Mouse (Mus musculus): ENCODE data around the gene Pofut1. TPM values are rescaled to one million over a fixed set of nuclear protein-coding genes. Genes with fewer than 3 reads are reported as not detected.
"Not testable (repeated sequence)": the region's sequence is repeated elsewhere in the genome, so short reads cannot be mapped to it uniquely, and the experiment has no call there.

Pofut1 gene
- polyA plus RNA-seq, 1 experiment, result 17.5 TPM

DNA sequence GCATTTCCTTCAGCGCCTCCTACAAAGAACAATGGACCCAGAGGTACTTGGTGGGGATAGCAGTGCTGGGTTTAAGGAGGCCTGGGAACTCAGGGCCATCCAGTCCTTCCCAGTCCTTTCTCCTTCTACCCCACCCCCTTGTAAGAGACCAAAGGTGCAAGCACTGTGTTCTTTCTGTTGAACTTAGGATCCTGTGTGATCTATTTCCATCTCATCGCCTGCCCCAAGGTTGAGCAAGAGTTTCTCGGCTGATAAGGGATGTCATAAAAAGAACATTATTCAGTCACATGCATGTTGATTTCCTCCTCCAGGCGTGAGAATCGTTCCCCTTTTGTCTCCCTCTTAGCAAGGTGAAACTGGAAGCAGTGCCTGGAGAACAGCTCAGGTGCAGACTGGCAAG, 8.4 kb downstream of the Pofut1 start:
- DNase-seq, result no peak
- Histone ChIP-seq H3K27me3 (replicated peaks; ENCODE audit: control insufficient read depth, insufficient read depth, low read length) (no peaks in the 10 kb centered on the region), H3K4me1 (ENCODE audit: control insufficient read depth, insufficient read depth, low read length) (no peaks in the 10 kb centered on the region), H3K27ac (ENCODE audit: insufficient read depth, low read depth, low read length) (no peak overlapping the region), H3K36me3 (ENCODE audit: control insufficient read depth, insufficient read depth, low read length) (no peaks in the 10 kb centered on the region; the same call in none of the 2 replicates), H3K4me3 (ENCODE audit: insufficient read depth, low read depth, low read length) (no peak overlapping the region)
- WGBS, result 74% methylated on average over 5 of the region's 5 CpGs
- TF ChIP-seq CTCF (conservative IDR thresholded peaks at IDR 0.05; ENCODE audit: insufficient read depth, insufficient read length, low read depth, low read length) (no peak), POLR2A (IDR thresholded peaks at IDR 0.05; ENCODE audit: low read depth, low read length) (no peak)

DNA sequence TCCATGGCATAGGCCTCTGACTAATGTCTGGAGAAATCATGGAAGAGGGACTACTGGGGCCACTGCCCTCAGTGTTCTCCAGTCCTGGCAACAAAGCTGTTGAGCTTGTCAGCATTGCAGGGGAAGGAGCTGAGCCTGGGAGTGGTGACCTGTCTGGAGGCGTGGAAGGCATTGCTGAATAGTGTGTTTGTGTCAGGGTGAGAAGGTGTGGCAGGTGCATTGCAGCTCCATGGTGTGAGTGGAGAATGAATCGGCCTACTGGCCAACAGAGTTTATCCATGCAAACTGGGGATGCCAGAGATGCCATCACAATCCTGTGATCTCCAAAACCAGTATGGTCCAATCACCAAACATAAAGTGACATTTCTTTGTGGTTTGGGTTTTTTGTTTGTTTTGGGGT, 15.3 kb downstream of the Pofut1 start:
- no peak for DNase-seq
- Histone ChIP-seq H3K36me3 (ENCODE audit: control insufficient read depth, insufficient read depth, low read length) (no peaks in the 10 kb centered on the region), H3K27ac (ENCODE audit: insufficient read depth, low read depth, low read length) (no peak overlapping the region), H3K27me3 (replicated peaks; ENCODE audit: control insufficient read depth, insufficient read depth, low read length) (no peaks in the 10 kb centered on the region), H3K4me3 (ENCODE audit: insufficient read depth, low read depth, low read length) (no peak overlapping the region), H3K4me1 (ENCODE audit: control insufficient read depth, insufficient read depth, low read length) (no peaks in the 10 kb centered on the region)
- WGBS, result 85% methylated on average over 2 of the region's 2 CpGs
- no peak for TF ChIP-seq POLR2A (IDR thresholded peaks at IDR 0.05; ENCODE audit: low read depth, low read length)

DNA sequence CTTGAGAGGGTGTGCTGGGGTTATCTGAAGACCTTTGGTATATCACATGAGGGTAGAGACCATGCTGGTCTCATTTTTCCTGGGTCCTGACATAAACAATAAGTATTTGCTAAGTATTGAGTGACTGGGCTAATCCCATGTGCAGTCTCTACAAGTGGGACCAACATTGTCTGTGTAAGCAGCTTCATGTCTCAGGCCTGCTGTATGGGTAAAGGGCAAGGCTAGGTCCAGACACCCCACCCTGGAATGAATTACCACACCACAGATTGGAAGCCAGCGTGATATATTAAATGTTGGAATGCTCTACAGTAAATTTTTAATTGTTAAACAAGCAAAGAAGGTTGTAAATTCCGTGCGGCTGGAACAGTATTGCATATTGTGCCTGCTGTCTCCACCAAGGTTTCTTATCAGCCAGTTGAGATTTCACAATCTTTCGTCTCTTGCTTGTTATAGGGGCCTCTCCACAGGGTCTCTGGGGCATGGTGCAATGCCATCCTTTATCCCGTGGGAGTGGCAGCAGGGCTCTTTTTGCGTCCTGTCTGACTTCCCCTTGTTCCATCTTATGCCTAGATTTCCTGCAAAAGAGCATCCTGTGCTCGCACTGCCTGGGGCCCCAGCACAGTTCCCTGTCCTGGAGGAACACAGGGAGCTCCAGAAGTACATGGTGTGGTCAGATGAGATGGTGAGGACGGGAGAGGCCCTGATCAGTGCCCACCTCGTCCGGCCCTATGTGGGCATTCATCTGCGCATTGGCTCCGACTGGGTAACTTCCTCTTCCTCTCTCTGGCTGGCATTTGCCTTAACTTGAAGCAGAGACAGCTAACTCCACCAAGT, 17.9 kb downstream of the Pofut1 start:
- Histone ChIP-seq H3K4me1 (ENCODE audit: control insufficient read depth, insufficient read depth, low read length) (no peaks in the 10 kb centered on the region), H3K27me3 (replicated peaks; ENCODE audit: control insufficient read depth, insufficient read depth, low read length) (no peaks in the 10 kb centered on the region), H3K36me3 (ENCODE audit: control insufficient read depth, insufficient read depth, low read length) (no peaks in the 10 kb centered on the region), H3K27ac (ENCODE audit: insufficient read depth, low read depth, low read length) (no peak overlapping the region), H3K4me3 (ENCODE audit: insufficient read depth, low read depth, low read length) (no peak overlapping the region)
- WGBS, result 74% methylated on average over 12 of the region's 12 CpGs
- DNase-seq, result no peak
- no peak for TF ChIP-seq CTCF (conservative IDR thresholded peaks at IDR 0.05; ENCODE audit: insufficient read depth, insufficient read length, low read depth, low read length)
- no peak for TF ChIP-seq POLR2A (IDR thresholded peaks at IDR 0.05; ENCODE audit: low read depth, low read length)

DNA sequence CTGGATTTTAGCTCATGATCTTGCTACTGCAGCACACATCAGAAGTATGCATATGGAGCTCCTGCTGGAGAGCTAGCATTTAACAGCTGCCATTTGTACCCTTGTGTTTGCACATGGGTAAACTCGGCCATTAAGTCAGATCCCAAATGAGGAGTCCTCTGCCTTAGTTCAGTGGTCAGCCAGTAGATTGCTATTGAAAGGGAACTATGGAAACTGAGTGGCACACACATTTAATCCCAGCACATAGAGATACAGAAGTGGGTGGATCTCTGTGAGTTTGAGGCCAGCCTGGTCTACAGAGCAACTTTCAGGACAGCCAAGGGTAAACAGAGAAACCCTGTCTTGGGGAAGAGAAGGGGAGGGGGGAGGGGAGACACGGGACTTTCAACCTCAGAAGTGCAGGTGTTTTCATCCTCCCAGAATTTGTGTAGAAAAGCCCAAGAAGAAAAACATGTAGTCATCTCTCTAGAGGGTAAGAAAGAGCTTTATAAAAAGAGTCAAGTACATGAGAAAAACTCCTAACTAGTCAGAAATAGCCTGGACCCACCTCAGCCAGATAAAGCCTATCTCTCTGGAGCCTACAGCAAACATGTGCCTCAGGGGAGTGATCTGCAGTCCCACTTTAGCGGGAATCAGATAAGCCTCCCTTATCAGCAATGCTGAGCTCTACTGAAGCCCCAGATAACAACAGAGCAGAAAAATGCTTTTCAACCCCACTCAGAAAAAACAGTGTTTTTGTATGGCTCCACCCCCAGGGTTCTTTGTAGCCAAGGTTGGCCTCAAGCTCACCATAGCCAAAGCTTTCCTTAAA, 18.7 kb downstream of the Pofut1 start:
- H3K36me3 ChIP-seq (ENCODE audit: control insufficient read depth, insufficient read depth, low read length), result no peaks in the 10 kb centered on the region
- no peak for TF ChIP-seq CTCF (conservative IDR thresholded peaks at IDR 0.05; ENCODE audit: insufficient read depth, insufficient read length, low read depth, low read length)
- TF ChIP-seq POLR2A (IDR thresholded peaks at IDR 0.05; ENCODE audit: low read depth, low read length), result no peak
- no peak overlapping the region for H3K4me3 ChIP-seq (ENCODE audit: insufficient read depth, low read depth, low read length)
- 80% methylated on average over 3 of the region's 3 CpGs for WGBS
- DNase-seq, result no peak
- H3K4me1 ChIP-seq (ENCODE audit: control insufficient read depth, insufficient read depth, low read length), result no peaks in the 10 kb centered on the region
- no peaks in the 10 kb centered on the region for H3K27me3 ChIP-seq (replicated peaks; ENCODE audit: control insufficient read depth, insufficient read depth, low read length)
- H3K27ac ChIP-seq (ENCODE audit: insufficient read depth, low read depth, low read length), result no peak overlapping the region

DNA sequence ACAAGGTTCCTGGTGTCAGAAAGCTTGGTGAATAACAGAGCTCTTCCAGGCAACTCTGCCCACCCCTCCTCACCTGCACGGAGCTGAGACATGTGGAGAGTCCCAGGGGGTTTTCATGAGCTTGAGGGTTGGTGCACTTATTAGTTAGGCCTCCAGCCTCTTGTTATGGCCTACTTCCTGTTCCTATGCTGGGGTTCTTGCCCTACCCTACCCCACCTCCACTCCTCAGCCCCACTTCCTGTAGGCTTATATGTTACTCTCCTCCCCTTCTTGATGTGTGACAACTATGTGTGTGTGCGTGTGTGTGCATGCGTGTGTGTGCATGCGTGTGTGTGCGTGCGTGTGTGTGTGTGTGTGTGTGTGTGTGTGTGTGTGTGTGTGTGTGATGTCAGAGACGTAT, 21.7 kb downstream of the Pofut1 start:
- DNase-seq, result no peak
- 84% methylated on average over 7 of the region's 7 CpGs for WGBS
- H3K4me1 ChIP-seq (ENCODE audit: control insufficient read depth, insufficient read depth, low read length), result no peaks in the 10 kb centered on the region
- H3K4me3 ChIP-seq (ENCODE audit: insufficient read depth, low read depth, low read length), result no peak overlapping the region
- no peak overlapping the region for H3K27ac ChIP-seq (ENCODE audit: insufficient read depth, low read depth, low read length)
- no peaks in the 10 kb centered on the region for H3K27me3 ChIP-seq (replicated peaks; ENCODE audit: control insufficient read depth, insufficient read depth, low read length)
- peaks cover 1% of the 10 kb centered on the region; the same call in 1 of the 2 replicates for H3K36me3 ChIP-seq (ENCODE audit: control insufficient read depth, insufficient read depth, low read length)
- TF ChIP-seq CTCF (conservative IDR thresholded peaks at IDR 0.05; ENCODE audit: insufficient read depth, insufficient read length, low read depth, low read length), result no peak
- TF ChIP-seq POLR2A (IDR thresholded peaks at IDR 0.05; ENCODE audit: low read depth, low read length), result no peak

DNA sequence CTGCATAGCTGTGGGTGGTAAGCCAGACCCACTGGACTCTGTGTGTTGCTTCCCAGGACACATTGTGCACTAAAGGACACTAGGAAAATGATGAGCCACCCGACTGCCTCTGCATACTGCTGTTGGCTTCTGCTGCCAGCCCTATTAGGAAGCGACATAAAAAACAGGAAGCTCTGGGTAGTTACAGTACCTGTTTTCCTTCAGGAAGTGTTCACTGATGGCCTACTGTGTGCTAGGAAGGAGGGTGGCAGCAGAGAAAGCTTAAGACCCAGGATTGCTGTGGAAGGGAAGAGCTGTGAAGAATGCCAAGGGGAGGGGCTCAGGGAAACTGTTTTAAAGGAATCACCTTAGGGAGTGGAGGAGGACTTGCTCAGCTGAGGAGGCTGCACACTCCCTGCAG, 26.0 kb downstream of the Pofut1 start:
- no peaks in the 10 kb centered on the region for H3K27me3 ChIP-seq (replicated peaks; ENCODE audit: control insufficient read depth, insufficient read depth, low read length)
- no peaks in the 10 kb centered on the region for H3K4me1 ChIP-seq (ENCODE audit: control insufficient read depth, insufficient read depth, low read length)
- TF ChIP-seq POLR2A (IDR thresholded peaks at IDR 0.05; ENCODE audit: low read depth, low read length) (no peak), CTCF (conservative IDR thresholded peaks at IDR 0.05; ENCODE audit: insufficient read depth, insufficient read length, low read depth, low read length) (no peak)
- WGBS, result 75% methylated on average over 2 of the region's 2 CpGs
- H3K36me3 ChIP-seq (ENCODE audit: control insufficient read depth, insufficient read depth, low read length), result peaks cover 1% of the 10 kb centered on the region; the same call in 1 of the 2 replicates
- DNase-seq, result no peak
- H3K4me3 ChIP-seq (ENCODE audit: insufficient read depth, low read depth, low read length), result no peak overlapping the region
- H3K27ac ChIP-seq (ENCODE audit: insufficient read depth, low read depth, low read length), result no peak overlapping the region

DNA sequence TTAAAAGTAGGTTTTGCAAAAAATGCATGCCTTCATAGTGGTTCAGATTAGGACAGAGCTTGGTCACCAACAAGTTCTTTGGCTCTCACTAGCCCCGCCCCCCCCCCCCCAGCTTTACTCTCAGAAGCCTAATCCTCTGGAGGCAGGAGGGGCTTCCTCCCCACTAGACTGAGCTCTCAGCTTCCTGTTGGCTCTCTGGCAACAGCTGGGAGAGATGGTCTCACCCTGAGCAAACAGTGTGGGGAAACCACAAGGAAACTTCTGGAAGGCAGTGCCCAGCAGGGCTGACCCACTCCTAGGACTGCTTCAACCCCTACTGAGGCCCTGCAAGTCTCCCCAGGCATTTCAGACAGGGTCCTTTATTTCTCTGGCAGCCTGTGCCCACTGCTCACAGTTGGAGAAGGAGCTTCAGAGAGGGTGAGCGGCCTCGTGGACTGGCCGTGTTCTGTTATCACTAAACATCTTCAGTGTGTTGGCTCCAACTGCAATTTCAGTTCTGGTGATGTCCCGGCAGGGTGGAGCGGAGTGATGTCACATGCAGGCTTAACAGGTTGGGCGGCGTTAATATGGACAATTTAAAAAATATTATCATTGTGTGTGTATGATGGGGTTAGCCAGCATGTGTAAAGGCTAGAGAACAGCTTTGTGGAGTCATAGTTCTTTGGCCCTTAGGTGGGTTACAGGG, 29.0 kb downstream of the Pofut1 start:
- 69% methylated on average over 8 of the region's 8 CpGs for WGBS
- not testable (repeated sequence) for H3K36me3 ChIP-seq (ENCODE audit: control insufficient read depth, insufficient read depth, low read length); H3K4me1 ChIP-seq (ENCODE audit: control insufficient read depth, insufficient read depth, low read length); H3K27me3 ChIP-seq (replicated peaks; ENCODE audit: control insufficient read depth, insufficient read depth, low read length); H3K4me3 ChIP-seq (ENCODE audit: insufficient read depth, low read depth, low read length); DNase-seq; H3K27ac ChIP-seq (ENCODE audit: insufficient read depth, low read depth, low read length)

DNA sequence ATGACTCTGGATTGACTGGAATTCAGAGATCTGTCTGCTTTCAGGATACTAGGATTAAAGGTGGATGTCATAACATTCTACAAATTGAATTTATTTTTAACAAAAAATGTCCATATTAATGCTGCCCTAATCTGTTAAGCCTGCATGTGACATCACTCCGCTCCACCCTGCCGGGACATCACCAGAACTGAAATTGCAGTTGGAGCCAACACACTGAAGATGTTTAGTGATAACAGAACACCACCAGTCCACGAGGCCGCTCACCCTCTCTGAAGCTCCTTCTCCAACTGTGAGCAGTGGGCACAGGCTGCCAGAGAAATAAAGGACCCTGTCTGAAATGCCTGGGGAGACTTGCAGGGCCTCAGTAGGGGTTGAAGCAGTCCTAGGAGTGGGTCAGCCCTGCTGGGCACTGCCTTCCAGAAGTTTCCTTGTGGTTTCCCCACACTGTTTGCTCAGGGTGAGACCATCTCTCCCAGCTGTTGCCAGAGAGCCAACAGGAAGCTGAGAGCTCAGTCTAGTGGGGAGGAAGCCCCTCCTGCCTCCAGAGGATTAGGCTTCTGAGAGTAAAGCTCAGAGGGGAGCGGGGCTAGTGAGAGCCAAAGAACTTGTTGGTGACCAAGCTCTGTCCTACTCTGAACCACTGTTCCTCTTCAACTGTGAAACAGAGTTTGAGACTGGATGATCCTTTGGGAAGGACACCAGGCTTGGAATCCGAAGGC, 33.0 kb downstream of the Pofut1 start:
- not testable (repeated sequence) for H3K4me3 ChIP-seq (ENCODE audit: insufficient read depth, low read depth, low read length); H3K36me3 ChIP-seq (ENCODE audit: control insufficient read depth, insufficient read depth, low read length); H3K27me3 ChIP-seq (replicated peaks; ENCODE audit: control insufficient read depth, insufficient read depth, low read length); DNase-seq; H3K27ac ChIP-seq (ENCODE audit: insufficient read depth, low read depth, low read length); H3K4me1 ChIP-seq (ENCODE audit: control insufficient read depth, insufficient read depth, low read length)
- WGBS, result 87% methylated on average over 6 of the region's 6 CpGs

Measured in kidney, adult 2 months (tissue).